Mouse (Mus musculus): ENCODE data around the gene Zfp619. TPM values are rescaled to one million over a fixed set of nuclear protein-coding genes. Genes with fewer than 3 reads are reported as not detected.

Zfp619 gene
- 1.2 and 1.5 TPM in 2 replicates for polyA plus RNA-seq (2015; fragmentation: Nextera tagmentation; extraction: Ambion mirVana)

DNA sequence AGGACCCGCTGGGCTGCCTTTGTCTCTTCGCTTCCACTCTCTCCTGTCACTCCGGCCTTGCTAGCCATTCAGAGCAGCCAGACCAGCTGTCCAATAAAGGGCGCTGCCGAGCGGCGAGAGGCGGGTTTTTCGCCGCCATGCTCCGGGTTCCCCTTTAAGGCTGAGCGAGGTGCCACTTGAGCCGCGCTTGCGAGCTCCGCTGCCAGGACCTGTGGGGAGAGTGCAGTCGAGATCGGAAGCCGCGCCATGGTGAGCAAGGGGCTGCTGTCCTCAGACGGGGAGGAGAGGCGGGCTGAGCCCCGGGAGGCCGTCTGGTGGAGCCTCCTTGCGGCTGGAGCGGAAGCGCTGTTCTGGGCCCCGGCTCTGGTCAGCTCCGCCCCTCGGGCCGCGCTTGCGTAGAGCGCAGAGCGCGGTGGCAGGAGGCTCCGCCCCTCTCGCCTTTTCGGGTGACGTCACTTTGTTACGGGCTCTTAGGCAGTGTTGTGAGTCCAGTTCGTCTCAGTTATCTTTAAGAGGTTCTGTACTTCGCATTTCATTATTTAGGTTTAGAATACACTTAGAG lies at the start of gene Zfp619:
TSS of gene Zfp619 (plus strand) at position 151 of the 562 bp plus-strand sequence.
- ATAC-seq (replicated peaks; ENCODE audit: extremely low read depth, insufficient read depth, low FRiP score), result peak; percentile 99
- peak within 1 kb of the TSS; percentile 86 for H3K4me3 ChIP-seq (ENCODE audit: low read length)
- 0% methylated on average over 43 of the region's 43 CpGs for WGBS
- H3K36me3 ChIP-seq (ENCODE audit: control insufficient read depth, insufficient read depth), result no peaks in the 10 kb centered on the region
- H3K4me1 ChIP-seq (ENCODE audit: control insufficient read depth, insufficient read depth, low read length), result no peaks in the 10 kb centered on the region
- H3K9me3 ChIP-seq (replicated peaks; ENCODE audit: control insufficient read depth, low read length), result peaks cover 5% of the 10 kb centered on the region; the same call in 1 of the 2 replicates
- H3K9ac ChIP-seq (ENCODE audit: low read length), result peak within 1 kb of the TSS; percentile 98
- H3K27me3 ChIP-seq (ENCODE audit: control insufficient read depth, insufficient read depth, low read length), result no peaks in the 10 kb centered on the region
- H3K4me2 ChIP-seq (ENCODE audit: low read depth, low read length), result peak within 1 kb of the TSS; percentile 74
- H3K27ac ChIP-seq (ENCODE audit: low read length), result peak within 1 kb of the TSS; percentile 100

DNA sequence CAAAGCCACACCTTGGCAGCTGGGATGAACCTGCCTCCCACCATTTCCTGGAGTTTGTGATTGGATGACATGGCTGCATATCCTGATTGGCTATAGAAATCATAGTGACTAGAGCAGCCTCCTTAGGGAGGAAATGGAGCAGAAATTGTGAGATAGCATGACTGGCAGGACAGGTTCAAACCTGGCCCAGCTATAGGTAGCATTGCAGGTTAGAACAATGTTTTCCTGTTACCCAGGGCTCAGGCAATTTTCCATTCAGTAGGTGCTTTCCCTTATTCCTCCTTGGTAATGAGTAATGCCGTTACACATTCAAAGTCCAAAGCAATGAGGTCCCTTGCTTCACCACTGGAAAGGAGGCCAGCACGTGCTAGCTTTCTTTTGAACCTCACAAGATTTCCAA lies 38.6 kb upstream of the Zfp619 start:
- no peaks in the 10 kb centered on the region for H3K4me1 ChIP-seq (ENCODE audit: control insufficient read depth, insufficient read depth, low read length)
- no peak overlapping the region for H3K4me3 ChIP-seq (ENCODE audit: low read length)
- H3K36me3 ChIP-seq (ENCODE audit: control insufficient read depth, insufficient read depth), result peaks cover 26% of the 10 kb centered on the region
- H3K27ac ChIP-seq (ENCODE audit: low read length), result no peak overlapping the region
- no peak overlapping the region for H3K9ac ChIP-seq (ENCODE audit: low read length)
- no peaks in the 10 kb centered on the region for H3K27me3 ChIP-seq (ENCODE audit: control insufficient read depth, insufficient read depth, low read length)
- H3K4me2 ChIP-seq (ENCODE audit: low read depth, low read length), result no peak overlapping the region
- no peak for ATAC-seq (replicated peaks; ENCODE audit: extremely low read depth, insufficient read depth, low FRiP score)
- peaks cover 8% of the 10 kb centered on the region for H3K9me3 ChIP-seq (replicated peaks; ENCODE audit: control insufficient read depth, low read length)
- 85% methylated on average over 2 of the region's 2 CpGs for WGBS

DNA sequence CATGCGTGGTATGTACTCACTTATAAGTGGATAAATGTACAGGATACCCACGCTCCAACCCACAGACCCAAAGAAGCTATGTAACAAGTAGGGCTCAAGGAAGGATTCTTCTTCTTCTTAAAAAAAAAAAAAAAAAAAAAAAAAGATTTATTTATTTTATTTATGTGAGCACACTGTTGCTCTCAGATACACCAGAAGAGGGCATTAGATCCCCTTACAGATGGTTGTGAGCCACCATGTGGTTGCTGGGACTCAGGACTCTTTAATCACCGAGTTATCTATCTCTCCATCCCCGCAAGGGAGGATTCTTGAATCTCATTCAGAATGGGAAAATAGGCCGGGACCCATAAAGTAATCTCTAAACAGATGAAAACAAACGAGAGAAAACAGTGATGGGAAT lies 33.2 kb upstream of the Zfp619 start:
- no peaks in the 10 kb centered on the region for H3K36me3 ChIP-seq (ENCODE audit: control insufficient read depth, insufficient read depth)
- no peak overlapping the region for H3K27ac ChIP-seq (ENCODE audit: low read length)
- H3K4me2 ChIP-seq (ENCODE audit: low read depth, low read length), result no peak overlapping the region
- WGBS, result 49% methylated on average over 6 of the region's 6 CpGs
- no peak overlapping the region for H3K9ac ChIP-seq (ENCODE audit: low read length)
- H3K27me3 ChIP-seq (ENCODE audit: control insufficient read depth, insufficient read depth, low read length), result no peaks in the 10 kb centered on the region
- H3K4me1 ChIP-seq (ENCODE audit: control insufficient read depth, insufficient read depth, low read length), result no peaks in the 10 kb centered on the region
- ATAC-seq (replicated peaks; ENCODE audit: extremely low read depth, insufficient read depth, low FRiP score), result no peak
- H3K4me3 ChIP-seq (ENCODE audit: low read length), result no peak overlapping the region
- H3K9me3 ChIP-seq (replicated peaks; ENCODE audit: control insufficient read depth, low read length), result no peaks in the 10 kb centered on the region

DNA sequence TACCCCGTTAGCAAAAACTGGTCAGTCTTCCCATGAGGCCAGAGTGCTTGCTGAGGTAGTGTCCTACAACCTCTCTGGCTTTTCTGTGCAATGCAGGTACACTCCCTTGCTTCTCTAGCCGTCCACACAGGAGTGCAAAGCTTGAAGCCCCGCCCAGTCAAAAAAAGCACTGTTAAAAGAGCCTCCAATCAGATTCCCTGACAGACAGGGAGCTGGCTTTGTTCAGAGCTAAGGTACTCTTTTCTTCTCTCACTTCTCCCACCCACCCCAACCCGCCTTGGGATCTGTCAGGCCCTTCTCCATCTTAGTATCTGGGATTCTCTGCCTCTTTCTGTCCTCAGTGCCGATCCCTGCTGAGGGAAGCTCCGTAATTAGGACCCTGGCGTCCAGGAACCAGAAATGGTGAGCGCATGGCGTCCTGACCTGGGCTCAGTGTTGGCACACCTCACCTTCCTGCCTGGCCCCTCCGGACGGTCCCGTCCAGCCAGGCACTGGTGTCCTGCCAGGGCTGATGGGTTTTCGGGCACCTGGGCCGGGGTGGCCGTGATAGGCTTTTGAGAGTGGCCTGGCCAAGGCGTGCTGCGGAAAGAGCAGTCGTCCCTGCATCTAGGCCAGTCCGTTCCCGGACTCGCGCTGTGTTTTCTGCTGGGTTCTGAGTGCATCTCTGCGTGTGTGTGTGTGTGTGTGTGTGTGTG lies 30.3 kb upstream of the Zfp619 start:
- no peaks in the 10 kb centered on the region for H3K36me3 ChIP-seq (ENCODE audit: control insufficient read depth, insufficient read depth)
- peak overlapping the region; percentile 74 for H3K4me2 ChIP-seq (ENCODE audit: low read depth, low read length)
- H3K27ac ChIP-seq (ENCODE audit: low read length), result no peak overlapping the region
- no peak; the same call in 1 of the 2 replicates for ATAC-seq (replicated peaks; ENCODE audit: extremely low read depth, insufficient read depth, low FRiP score)
- peak overlapping the region; percentile 57 for H3K9ac ChIP-seq (ENCODE audit: low read length)
- H3K9me3 ChIP-seq (replicated peaks; ENCODE audit: control insufficient read depth, low read length), result no peaks in the 10 kb centered on the region
- H3K4me3 ChIP-seq (ENCODE audit: low read length), result peak overlapping the region; percentile 51
- WGBS, result 17% methylated on average over 23 of the region's 23 CpGs
- H3K4me1 ChIP-seq (ENCODE audit: control insufficient read depth, insufficient read depth, low read length), result no peaks in the 10 kb centered on the region
- H3K27me3 ChIP-seq (ENCODE audit: control insufficient read depth, insufficient read depth, low read length), result no peaks in the 10 kb centered on the region

DNA sequence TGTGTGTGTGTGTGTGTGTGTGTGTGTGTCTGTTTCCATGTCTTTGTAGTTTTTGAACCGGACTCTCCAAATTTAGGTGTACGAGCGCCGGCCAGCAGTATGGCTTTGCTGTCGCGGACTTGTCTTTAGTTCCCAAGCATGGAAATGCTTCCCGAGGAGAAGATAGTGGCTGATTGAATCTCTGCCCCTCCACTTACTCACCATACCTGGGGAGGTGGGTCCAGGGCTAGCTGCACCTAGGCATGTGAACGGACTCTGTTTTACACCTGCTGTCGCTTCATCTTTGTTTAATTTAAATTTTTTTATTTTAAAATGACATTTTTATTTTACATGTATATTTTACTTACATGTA lies 29.7 kb upstream of the Zfp619 start:
- Histone ChIP-seq H3K9me3 (replicated peaks; ENCODE audit: control insufficient read depth, low read length) (no peaks in the 10 kb centered on the region), H3K4me2 (ENCODE audit: low read depth, low read length) (peak overlapping the region; percentile 74), H3K4me1 (ENCODE audit: control insufficient read depth, insufficient read depth, low read length) (no peaks in the 10 kb centered on the region), H3K27ac (ENCODE audit: low read length) (no peak overlapping the region), H3K9ac (ENCODE audit: low read length) (no peak overlapping the region), H3K4me3 (ENCODE audit: low read length) (peak overlapping the region; percentile 51), H3K36me3 (ENCODE audit: control insufficient read depth, insufficient read depth) (no peaks in the 10 kb centered on the region), H3K27me3 (ENCODE audit: control insufficient read depth, insufficient read depth, low read length) (no peaks in the 10 kb centered on the region)
- WGBS, result 37% methylated on average over 9 of the region's 9 CpGs
- ATAC-seq (replicated peaks; ENCODE audit: extremely low read depth, insufficient read depth, low FRiP score), result no peak

DNA sequence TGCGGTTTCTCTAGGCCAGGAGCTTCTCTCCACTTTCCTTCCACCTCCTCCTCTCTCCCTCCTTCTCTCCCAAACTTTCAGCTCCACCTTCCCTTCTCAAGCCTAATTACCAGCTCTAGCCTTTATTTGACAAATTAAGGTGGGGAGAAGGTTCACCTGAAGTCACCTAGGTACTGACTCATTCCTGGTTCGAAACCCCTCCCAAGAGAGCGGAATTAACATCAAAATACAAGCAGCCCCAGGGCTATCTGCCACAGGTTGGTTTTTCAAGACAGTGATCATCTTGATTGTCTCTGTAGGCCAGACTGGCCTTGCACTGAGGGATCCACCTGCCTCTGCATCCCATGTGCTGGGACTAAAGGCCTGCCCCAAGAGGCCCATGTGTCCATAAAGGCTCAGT lies 22.9 kb upstream of the Zfp619 start:
- Histone ChIP-seq H3K27ac (ENCODE audit: low read length) (no peak overlapping the region), H3K4me2 (ENCODE audit: low read depth, low read length) (no peak overlapping the region), H3K4me3 (ENCODE audit: low read length) (no peak overlapping the region), H3K36me3 (ENCODE audit: control insufficient read depth, insufficient read depth) (no peaks in the 10 kb centered on the region), H3K4me1 (ENCODE audit: control insufficient read depth, insufficient read depth, low read length) (no peaks in the 10 kb centered on the region), H3K9ac (ENCODE audit: low read length) (no peak overlapping the region), H3K9me3 (replicated peaks; ENCODE audit: control insufficient read depth, low read length) (peaks cover 14% of the 10 kb centered on the region), H3K27me3 (ENCODE audit: control insufficient read depth, insufficient read depth, low read length) (no peaks in the 10 kb centered on the region)
- no peak for ATAC-seq (replicated peaks; ENCODE audit: extremely low read depth, insufficient read depth, low FRiP score)
- WGBS, result 74% methylated on average over 3 of the region's 3 CpGs

DNA sequence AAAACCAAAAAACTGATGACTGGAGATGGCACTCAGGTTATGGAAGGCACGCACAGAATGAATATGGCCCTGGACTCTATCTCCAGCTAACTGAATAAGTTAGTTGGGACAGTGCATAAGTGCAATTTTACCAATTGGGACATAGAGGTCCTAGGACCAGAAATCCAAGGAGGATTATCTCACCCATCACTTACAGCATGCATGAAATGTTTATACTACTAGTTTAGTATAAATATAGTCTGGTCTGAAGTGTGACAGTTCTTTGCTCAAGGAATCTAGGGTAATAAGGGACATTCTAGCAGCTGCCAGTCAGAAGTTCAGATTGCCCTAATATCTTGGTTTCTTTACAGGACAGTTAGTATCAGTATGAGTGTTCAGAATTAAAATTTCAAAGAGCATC lies 13.5 kb upstream of the Zfp619 start:
- WGBS, result 74% methylated on average over 1 of the region's 1 CpGs
- Histone ChIP-seq H3K9me3 (replicated peaks; ENCODE audit: control insufficient read depth, low read length) (peaks cover 10% of the 10 kb centered on the region), H3K36me3 (ENCODE audit: control insufficient read depth, insufficient read depth) (no peaks in the 10 kb centered on the region), H3K27ac (ENCODE audit: low read length) (no peak overlapping the region), H3K4me2 (ENCODE audit: low read depth, low read length) (no peak overlapping the region), H3K4me3 (ENCODE audit: low read length) (no peak overlapping the region), H3K27me3 (ENCODE audit: control insufficient read depth, insufficient read depth, low read length) (no peaks in the 10 kb centered on the region), H3K4me1 (ENCODE audit: control insufficient read depth, insufficient read depth, low read length) (no peaks in the 10 kb centered on the region), H3K9ac (ENCODE audit: low read length) (no peak overlapping the region)
- ATAC-seq (replicated peaks; ENCODE audit: extremely low read depth, insufficient read depth, low FRiP score), result no peak

DNA sequence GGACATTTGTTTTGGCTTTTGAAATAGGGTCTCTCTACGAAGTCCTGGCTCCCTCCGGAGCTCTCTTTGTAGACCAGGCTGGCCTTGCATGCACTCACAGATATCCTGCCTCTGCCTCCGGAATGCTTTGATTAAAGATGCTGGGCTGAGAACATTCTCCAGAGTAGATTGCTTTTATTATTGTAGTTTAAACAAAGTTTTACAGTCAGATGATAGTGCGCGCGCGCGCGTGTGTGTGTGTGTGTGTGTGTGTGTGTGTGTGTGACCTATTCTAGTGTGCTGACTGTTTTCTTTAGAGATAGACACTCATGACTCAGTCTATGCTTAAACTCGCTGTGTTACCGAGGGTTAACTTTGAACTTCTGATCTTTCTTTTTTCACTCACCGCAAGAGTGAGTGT lies 796 bp downstream of the Zfp619 start:
- Histone ChIP-seq H3K9me3 (replicated peaks; ENCODE audit: control insufficient read depth, low read length) (peaks cover 5% of the 10 kb centered on the region; the same call in 1 of the 2 replicates), H3K4me2 (ENCODE audit: low read depth, low read length) (peak overlapping the region; percentile 74), H3K4me3 (ENCODE audit: low read length) (peak overlapping the region; percentile 86), H3K4me1 (ENCODE audit: control insufficient read depth, insufficient read depth, low read length) (no peaks in the 10 kb centered on the region), H3K27ac (ENCODE audit: low read length) (no peak overlapping the region), H3K27me3 (ENCODE audit: control insufficient read depth, insufficient read depth, low read length) (no peaks in the 10 kb centered on the region), H3K36me3 (ENCODE audit: control insufficient read depth, insufficient read depth) (no peaks in the 10 kb centered on the region), H3K9ac (ENCODE audit: low read length) (peak overlapping the region; percentile 46)
- ATAC-seq (replicated peaks; ENCODE audit: extremely low read depth, insufficient read depth, low FRiP score), result no peak
- WGBS, result 65% methylated on average over 12 of the region's 12 CpGs

DNA sequence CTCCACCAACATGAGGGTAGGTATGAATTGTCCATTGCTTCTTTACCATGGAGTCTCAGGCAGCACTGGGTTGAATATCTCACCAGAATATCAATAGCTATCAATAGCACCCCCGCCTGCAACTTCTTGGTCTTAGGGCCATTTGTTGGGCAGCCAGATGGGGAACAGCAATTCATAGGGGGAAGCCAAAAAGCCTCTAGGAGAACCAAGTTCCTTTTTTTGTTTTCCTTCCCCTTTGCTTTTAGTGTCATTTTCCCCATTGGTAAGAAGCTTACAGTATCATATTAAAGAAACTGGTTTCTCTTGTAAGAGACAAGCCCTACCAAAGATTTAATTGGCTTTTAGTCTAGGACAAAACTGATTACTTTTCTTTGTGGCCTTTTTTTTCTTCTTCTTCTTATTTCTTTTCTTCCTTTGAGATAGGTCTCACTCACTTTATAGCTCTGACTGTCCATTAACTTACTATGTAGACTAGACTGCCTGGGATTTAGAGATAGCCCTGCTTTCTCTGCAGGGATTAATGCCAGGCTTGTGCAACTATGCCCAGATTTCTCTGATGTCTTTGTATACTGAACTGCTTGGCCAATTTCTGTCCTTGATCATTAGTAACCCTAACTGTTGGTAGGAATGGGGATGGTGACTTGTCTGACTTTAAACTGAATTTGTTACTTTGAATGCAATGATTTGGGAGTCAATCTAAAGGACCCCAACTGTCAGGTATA lies 6.3 kb downstream of the Zfp619 start:
- no peak overlapping the region for H3K4me2 ChIP-seq (ENCODE audit: low read depth, low read length)
- no peak overlapping the region for H3K9ac ChIP-seq (ENCODE audit: low read length)
- no peaks in the 10 kb centered on the region for H3K4me1 ChIP-seq (ENCODE audit: control insufficient read depth, insufficient read depth, low read length)
- no peak overlapping the region for H3K4me3 ChIP-seq (ENCODE audit: low read length)
- H3K36me3 ChIP-seq (ENCODE audit: control insufficient read depth, insufficient read depth), result no peaks in the 10 kb centered on the region
- no peak for ATAC-seq (replicated peaks; ENCODE audit: extremely low read depth, insufficient read depth, low FRiP score)
- no peaks in the 10 kb centered on the region for H3K27me3 ChIP-seq (ENCODE audit: control insufficient read depth, insufficient read depth, low read length)
- H3K27ac ChIP-seq (ENCODE audit: low read length), result no peak overlapping the region
- peaks cover 2% of the 10 kb centered on the region; the same call in 1 of the 2 replicates for H3K9me3 ChIP-seq (replicated peaks; ENCODE audit: control insufficient read depth, low read length)
- WGBS, result 89% methylated on average over 1 of the region's 1 CpGs

Data from heart, embryonic 16.5 days (tissue).